Mouse (Mus musculus) spleen, adult 2 months (tissue): ENCODE results near the gene Snapc4.

Experiments
- CTCF ChIP-seq: fragments of 200-500 bp; IDR thresholded peaks from 2 replicates; pipeline ENCODE4 v1.5.1; 2011; ENCODE audit warnings: mild to moderate bottlenecking, inconsistent platforms; ENCODE audit not compliant: insufficient read depth, insufficient read length, insufficient replicate concordance; ENCODE audit errors: extremely low read depth
- POLR2A ChIP-seq: fragments of 200-500 bp; IDR thresholded peaks from 2 replicates; pipeline ENCODE4 v1.6.1; 2011; ENCODE audit warnings: low read depth, low read length, inconsistent platforms

DNA sequence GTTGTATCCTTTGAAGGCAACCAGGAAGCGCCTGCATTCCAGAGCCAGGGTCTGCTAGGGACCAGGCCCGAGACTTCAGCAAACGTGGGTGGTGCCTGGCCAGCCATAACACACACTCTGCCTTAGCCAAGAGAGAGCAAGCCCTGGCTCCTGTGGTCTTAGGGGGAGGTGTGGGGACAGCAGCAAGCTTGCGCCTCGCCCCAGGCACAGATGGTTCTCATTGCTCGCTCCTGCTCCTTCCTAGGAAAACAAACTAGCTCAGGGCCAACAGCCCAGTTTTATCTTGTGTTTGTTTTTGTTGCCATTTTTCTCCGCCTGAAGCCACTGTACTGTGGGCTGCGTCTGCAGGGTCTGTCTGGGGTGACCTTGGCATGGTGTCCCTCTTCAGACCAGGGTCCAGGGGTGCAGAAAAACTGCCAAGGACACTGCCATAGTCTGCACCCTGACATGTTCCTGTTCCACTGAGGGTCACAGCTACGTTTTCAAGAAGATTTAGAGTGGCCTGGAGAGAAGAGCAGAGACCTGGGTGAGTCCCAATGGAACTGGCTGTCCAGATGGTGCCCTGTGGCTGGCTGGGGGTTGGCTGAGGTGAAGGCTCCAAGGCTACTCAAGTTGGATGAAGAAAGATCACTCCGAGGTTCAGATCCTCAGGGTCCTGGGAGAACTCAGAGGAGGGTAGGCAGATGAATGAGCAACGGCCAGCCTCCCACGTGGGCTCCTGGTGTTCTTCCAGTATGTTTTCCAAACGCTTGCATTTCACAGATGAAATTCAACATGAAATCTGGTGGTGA is 66.0 kb downstream of the Snapc4 start:
- TF ChIP-seq CTCF = no peak
- TF ChIP-seq POLR2A = no peak
